Mouse (Mus musculus) thymus, adult 2 months (tissue): ENCODE data around the gene Gm20388. TPM values are rescaled to one million over a fixed set of nuclear protein-coding genes. Genes with fewer than 3 reads are reported as not detected.

ENCODE experiments used
- DNase-seq: peaks from one replicate; pipeline ENCODE4 v3.0.0; 2021
- H3K27ac ChIP-seq: fragments of 200-500 bp; 2 replicates; pipeline ENCODE4 v1.5.1; 2012; ENCODE audit warnings: low read length, control low read depth; ENCODE audit not compliant: control insufficient read depth, insufficient read depth
- H3K27me3 ChIP-seq: fragments of 200-500 bp; 2 replicates; pipeline ENCODE4 v1.6.1; 2012; ENCODE audit warnings: mild to moderate bottlenecking, low read length, moderate library complexity, mixed read lengths; ENCODE audit not compliant: control insufficient read depth, insufficient read depth
- H3K36me3 ChIP-seq: fragments of 200-500 bp; 2 replicates; pipeline ENCODE4 v1.6.1; 2012; ENCODE audit warnings: mild to moderate bottlenecking, low read length, moderate library complexity; ENCODE audit not compliant: control insufficient read depth, insufficient read depth
- H3K4me1 ChIP-seq: fragments of 200-500 bp; replicated peaks from 2 replicates; pipeline ENCODE4 v1.6.1; 2012; ENCODE audit warnings: low read length; ENCODE audit not compliant: control insufficient read depth, insufficient read depth
- H3K4me3 ChIP-seq: fragments of 200-500 bp; 2 replicates; pipeline ENCODE4 v1.5.1; 2012; ENCODE audit warnings: mild to moderate bottlenecking, low read length, control low read depth, moderate library complexity; ENCODE audit not compliant: control insufficient read depth, insufficient read depth
- CTCF ChIP-seq: fragments of 200-500 bp; IDR thresholded peaks from 2 replicates; pipeline ENCODE4 v1.5.1; 2012; ENCODE audit warnings: mild to moderate bottlenecking, control low read depth, low read length, moderate library complexity, borderline replicate concordance; ENCODE audit not compliant: control insufficient read depth, poor library complexity, insufficient read depth; ENCODE audit errors: extremely low read depth
- POLR2A ChIP-seq: fragments of 200-500 bp; IDR thresholded peaks from 2 replicates; pipeline ENCODE4 v1.6.1; 2012; ENCODE audit warnings: mild to moderate bottlenecking, low read length, control low read depth, moderate library complexity; ENCODE audit not compliant: control insufficient read depth, poor library complexity, insufficient read depth; ENCODE audit errors: extremely low read depth
- WGBS: fragments of 180-500 bp; shearing (Covaris S2); methylation state at CpG from one replicate; pipeline ENCODE4 v1.1.7; 2018; 5-methylcytosine and 5-hydroxymethylcytosine counted together
- polyA plus RNA-seq: library from polyadenylated mRNA; depleted of rRNA; stranded (reverse); fragments of >200 nt; gene quantifications from 2 replicates; pipeline ENCODE4 v1.2.3, GENCODE M21; 2012

The Gm20388 gene
- polyA plus RNA-seq, 1 experiment, result 103 TPM

DNA sequence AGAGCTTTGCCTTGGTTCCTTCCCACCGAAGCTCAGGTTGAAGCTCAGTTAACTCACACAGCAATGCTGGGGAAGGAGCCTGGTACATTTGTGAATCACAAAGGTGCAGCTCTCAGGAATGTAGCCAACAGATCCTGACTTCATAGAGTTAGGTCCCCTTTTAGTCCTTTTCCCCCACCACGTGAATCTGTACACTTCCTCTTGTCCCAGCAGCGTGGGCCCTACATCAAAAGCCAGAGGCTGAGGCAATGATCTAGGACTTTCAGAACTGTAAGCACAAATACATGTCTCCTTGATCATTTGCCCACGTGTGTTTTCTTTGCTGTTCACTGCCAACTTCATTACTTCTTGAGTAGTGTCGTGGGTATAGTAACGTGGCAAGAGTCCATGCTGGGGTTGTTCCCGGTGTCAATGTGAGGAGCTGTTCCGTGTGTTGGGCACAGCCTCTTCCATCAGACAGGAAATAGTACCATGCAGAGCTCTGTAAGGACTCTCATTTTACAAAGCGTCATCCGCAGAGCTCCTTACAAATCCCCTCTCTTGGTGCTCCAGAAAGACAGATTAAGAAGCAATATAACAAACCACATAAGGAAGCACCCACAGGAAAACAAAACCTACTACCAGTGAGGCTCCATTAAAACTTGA is 3069.3 kb downstream of the Gm20388 start:
- Histone ChIP-seq H3K27me3 (no peaks in the 10 kb centered on the region), H3K4me1 (peaks cover 24% of the 10 kb centered on the region), H3K4me3 (no peak overlapping the region), H3K36me3 (no peaks in the 10 kb centered on the region), H3K27ac (no peak overlapping the region)
- WGBS, result 20% methylated on average over 10 of the region's 10 CpGs
- TF ChIP-seq CTCF, result no peak
- TF ChIP-seq POLR2A, result no peak
- no peak for DNase-seq

DNA sequence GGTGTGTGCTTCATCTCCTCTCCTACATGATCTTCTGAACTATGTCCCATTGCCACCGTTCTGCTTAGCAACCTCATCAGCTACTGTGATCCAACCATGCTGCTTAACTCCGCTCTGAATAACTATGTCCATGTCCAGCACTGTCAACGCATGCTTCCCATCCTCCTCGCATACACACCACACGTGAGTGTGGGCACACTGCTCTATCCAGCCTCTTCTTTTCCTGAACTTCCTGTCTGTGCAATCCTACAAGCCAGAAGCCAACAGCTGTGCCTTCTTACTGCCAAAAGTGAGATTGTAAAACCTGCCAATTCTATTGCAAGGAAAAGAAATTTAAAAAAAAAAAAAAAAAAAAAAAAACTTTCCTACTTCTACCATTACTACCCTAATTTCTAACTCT is 3071.0 kb downstream of the Gm20388 start:
- no peak overlapping the region for H3K27ac ChIP-seq

DNA sequence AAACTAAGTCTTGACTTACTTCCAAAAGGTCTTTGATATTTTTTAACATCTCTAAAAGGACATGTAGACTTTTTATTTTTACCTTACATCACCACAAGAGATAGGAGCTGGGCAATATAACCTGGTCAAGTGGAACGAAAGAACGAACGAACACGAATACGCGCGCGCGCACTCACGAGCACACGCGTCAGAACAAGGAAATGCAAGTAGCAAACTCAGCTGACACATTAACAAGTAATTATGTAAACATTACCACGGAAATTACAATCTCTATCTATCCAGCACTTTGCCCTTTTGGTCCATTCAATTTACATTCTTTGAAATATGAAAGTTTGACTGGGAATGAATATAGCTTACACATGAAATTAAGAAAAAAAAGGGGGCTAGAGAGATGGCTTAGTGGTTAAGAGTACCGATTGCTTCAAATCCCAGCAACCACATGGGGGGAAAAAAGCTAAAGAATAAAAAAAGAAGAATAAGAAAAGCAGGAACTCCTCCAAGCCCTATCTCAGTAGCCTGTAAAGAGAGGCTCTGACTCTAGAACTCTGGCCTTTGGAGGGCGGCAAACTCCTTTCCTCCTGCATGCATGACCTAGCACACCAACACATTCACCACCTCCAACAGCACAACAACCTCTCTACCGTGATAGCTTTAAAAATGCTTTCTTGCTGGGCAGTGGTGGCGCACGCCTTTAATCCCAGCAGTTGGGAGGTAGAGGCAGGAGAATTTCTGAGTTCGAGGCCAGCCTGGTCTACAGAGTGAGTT is 3072.7 kb downstream of the Gm20388 start:
- peaks cover 44% of the 10 kb centered on the region for H3K4me1 ChIP-seq
- H3K27ac ChIP-seq, result no peak overlapping the region
- H3K27me3 ChIP-seq, result no peaks in the 10 kb centered on the region
- DNase-seq, result peak; percentile 44
- no peaks in the 10 kb centered on the region for H3K36me3 ChIP-seq
- no peak overlapping the region for H3K4me3 ChIP-seq
- TF ChIP-seq CTCF, result no peak
- TF ChIP-seq POLR2A, result no peak
- WGBS, result 80% methylated on average over 19 of the region's 19 CpGs

More for the DNA sequence above, 3071.0 kb downstream of the Gm20388 start:
- Histone ChIP-seq H3K36me3 (no peaks in the 10 kb centered on the region), H3K4me3 (no peak overlapping the region), H3K27me3 (no peaks in the 10 kb centered on the region), H3K4me1 (peaks cover 35% of the 10 kb centered on the region)
- DNase-seq, result no peak
- whole genome bisulfite sequencing, result 84% methylated on average over 5 of the region's 5 CpGs
- TF ChIP-seq POLR2A (no peak), CTCF (no peak)

DNA sequence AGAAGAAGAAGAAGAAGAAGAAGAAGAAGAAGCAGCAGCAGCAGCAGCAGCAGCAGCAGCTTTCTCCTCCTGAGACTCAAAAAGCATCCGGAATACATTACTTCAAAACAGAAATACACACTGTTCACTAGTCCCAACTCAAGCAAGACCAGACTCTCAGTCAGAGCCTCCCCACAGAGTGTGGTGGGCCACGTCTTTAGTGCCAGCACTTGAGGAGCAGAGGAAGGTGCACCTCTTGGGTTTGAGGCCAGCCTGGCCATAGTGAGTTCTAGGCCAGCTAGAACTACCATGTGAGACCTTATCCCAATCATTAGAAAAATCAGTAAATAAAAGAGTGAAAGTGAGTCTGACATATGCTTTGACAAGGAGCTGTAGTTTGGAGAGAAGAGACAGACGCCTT is 3073.5 kb downstream of the Gm20388 start:
- H3K4me1 ChIP-seq, result peaks cover 49% of the 10 kb centered on the region
- H3K27ac ChIP-seq, result 0 out of 2 replicates have a peak overlapping the region, but pooled peaks have one; percentile 43
- no peak overlapping the region for H3K4me3 ChIP-seq
- no peaks in the 10 kb centered on the region for H3K27me3 ChIP-seq
- no peaks in the 10 kb centered on the region for H3K36me3 ChIP-seq
- TF ChIP-seq CTCF, result no peak
- no peak for TF ChIP-seq POLR2A
- no peak for DNase-seq
- WGBS, result 81% methylated on average over 3 of the region's 3 CpGs

DNA sequence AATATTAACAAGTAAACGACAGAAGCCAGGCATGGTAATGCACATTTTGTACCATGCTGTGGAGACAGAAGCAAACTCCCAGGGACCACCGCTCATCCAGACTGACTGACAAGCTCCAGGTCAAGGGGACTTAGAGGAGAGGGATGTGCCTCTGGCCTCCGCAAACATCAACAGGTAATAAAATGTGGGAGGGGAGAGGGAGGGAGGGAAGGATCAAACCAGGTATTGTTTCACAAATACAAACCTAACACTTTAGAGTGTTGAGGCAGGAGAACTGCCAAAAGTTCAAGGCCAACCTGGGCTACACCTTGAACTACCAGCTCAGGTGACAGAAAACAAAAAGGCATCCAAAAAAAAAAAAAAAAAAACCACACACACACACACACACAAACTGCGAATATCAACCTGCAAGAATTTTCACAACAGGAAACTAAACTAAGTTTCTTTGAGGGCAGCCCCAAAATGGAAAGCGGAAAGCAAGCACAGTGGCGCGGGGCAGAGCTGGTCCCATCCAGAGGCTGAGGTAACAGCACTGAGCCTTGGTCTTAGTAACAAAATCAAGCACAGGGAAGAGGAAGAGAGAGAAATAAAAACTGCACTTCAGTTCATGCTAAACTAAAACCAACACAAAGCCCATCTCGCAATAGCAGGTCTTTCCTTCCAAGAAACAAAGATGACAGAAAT is 3076.0 kb downstream of the Gm20388 start:
- no peak for TF ChIP-seq CTCF
- TF ChIP-seq POLR2A, result no peak
- H3K27me3 ChIP-seq, result no peaks in the 10 kb centered on the region
- no peak overlapping the region for H3K4me3 ChIP-seq
- WGBS, result 36% methylated on average over 8 of the region's 8 CpGs
- peak; percentile 54 for DNase-seq
- no peaks in the 10 kb centered on the region for H3K36me3 ChIP-seq
- H3K27ac ChIP-seq, result peak overlapping the region; percentile 76
- peaks cover 51% of the 10 kb centered on the region for H3K4me1 ChIP-seq

DNA sequence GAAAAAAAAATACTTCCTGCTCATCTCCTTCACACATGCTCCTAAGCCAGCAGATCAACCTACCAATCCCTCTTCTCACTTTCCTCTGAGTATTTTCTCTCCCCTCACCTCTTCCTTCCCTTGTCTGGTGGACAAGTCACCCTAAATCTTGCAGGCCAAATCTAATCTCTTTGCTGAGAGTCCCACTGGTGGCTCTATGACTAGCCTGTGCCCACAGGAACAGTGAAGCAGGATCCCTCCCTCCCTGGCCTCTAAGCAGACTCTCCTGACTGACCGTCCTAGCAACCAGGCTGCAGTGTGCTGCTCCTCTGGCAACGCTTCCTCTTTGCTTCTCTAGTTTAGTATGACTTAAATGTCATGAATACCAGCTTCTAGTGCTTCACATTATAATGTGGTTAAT is 3076.6 kb downstream of the Gm20388 start:
- 37% methylated on average over 2 of the region's 2 CpGs for WGBS
- no peaks in the 10 kb centered on the region for H3K36me3 ChIP-seq

More for the DNA sequence above, 3076.6 kb downstream of the Gm20388 start:
- TF ChIP-seq POLR2A (no peak), CTCF (no peak)
- no peak overlapping the region for H3K4me3 ChIP-seq
- peaks cover 54% of the 10 kb centered on the region for H3K4me1 ChIP-seq
- H3K27me3 ChIP-seq, result no peaks in the 10 kb centered on the region
- peak overlapping the region; percentile 65 for H3K27ac ChIP-seq
- no peak for DNase-seq
